Mouse (Mus musculus) gonadal fat pad, adult 2 months (tissue): ENCODE data around the gene Cacna1b. TPM values are rescaled to one million over a fixed set of nuclear protein-coding genes. Genes with fewer than 3 reads are reported as not detected.

Experiments used
- DNase-seq: peaks from one replicate; pipeline ENCODE4 v3.0.0-alpha.2; 2012; ENCODE audit warnings: low read depth
- polyA plus RNA-seq: library from polyadenylated mRNA; depleted of rRNA; stranded (reverse); fragments of >200 nt; gene quantifications from 2 replicates; pipeline ENCODE4 v1.2.3, GENCODE M21; 2012; rRNA removed

Cacna1b gene
- polyA plus RNA-seq, 1 experiment = 8.0 TPM

DNA sequence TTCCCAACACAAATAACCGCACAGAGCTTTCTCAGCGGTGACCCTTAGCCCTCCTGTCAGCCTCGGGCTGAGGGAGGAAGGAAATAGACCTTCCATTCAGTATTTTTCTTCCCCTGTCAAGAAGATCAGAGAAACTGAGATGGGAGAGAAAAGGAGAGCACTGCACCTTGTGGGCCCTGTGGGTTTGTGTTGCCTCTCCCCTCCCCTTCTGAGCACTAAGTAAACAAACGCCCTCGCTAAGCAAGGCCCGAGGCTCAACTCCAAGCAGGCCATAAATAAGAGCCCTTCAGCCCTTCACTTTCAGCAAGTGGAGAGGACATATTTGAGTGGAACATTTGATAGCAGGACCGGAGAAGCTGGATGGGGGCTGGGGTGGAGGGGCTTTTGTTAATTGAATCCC lies 209.0 kb downstream of the Cacna1b start:
- no peak for DNase-seq

Other genes starting within 250 kb of the Cacna1b start
- gene Ehmt1, start 156.5 kb upstream of the Cacna1b start, polyA plus RNA-seq = 55.9 and 59.1 TPM in 2 replicates
- 120 and 157 TPM in 2 replicates for gene Arrdc1, start 172.1 kb upstream of the Cacna1b start, polyA plus RNA-seq
- gene Zmynd19, start 186.6 kb upstream of the Cacna1b start, polyA plus RNA-seq = 10.9 and 11.4 TPM in 2 replicates
- gene Dph7, start 199.2 kb upstream of the Cacna1b start, polyA plus RNA-seq = 20.4 and 23.1 TPM in 2 replicates
- 67.2 and 81.6 TPM in 2 replicates for gene Mrpl41, start 211.9 kb upstream of the Cacna1b start, polyA plus RNA-seq
- gene Pnpla7, start 212.9 kb upstream of the Cacna1b start, polyA plus RNA-seq = 17.3 and 20.7 TPM in 2 replicates